Mouse (Mus musculus) E14TG2a.4 (cell line): ENCODE data around the gene Itpk1.
A peak's percentile ranks its signal among the peaks of the same experiment; 100 is the strongest.

Source experiments
- H3K27me3 ChIP-seq: 2 replicates; pipeline ENCODE4 v1.6.1; 2014; ENCODE audit warnings: low read length, control low read depth; ENCODE audit not compliant: insufficient read depth
- H3K36me3 ChIP-seq: 2 replicates; pipeline ENCODE4 v1.6.1; 2014; ENCODE audit warnings: low read length, control low read depth; ENCODE audit not compliant: insufficient read depth
- H3K4me1 ChIP-seq: replicated peaks from 2 replicates; pipeline ENCODE4 v1.6.1; 2014; ENCODE audit warnings: low read depth, low read length, control low read depth
- H3K4me3 ChIP-seq: replicated peaks from 2 replicates; pipeline ENCODE4 v1.5.1; 2014; ENCODE audit warnings: mild to moderate bottlenecking, low read length
- H3K9me3 ChIP-seq: 2 replicates; pipeline ENCODE4 v1.6.1; 2014; ENCODE audit warnings: low read length, control low read depth
- CTCF ChIP-seq: conservative IDR thresholded peaks from 2 replicates; pipeline ENCODE4 v1.5.1; 2014; ENCODE audit warnings: low read length
- NANOG ChIP-seq: IDR thresholded peaks from 2 replicates; pipeline ENCODE4 v1.6.1; 2014; ENCODE audit warnings: borderline replicate concordance, low read length, mixed read lengths
- POU5F1 ChIP-seq: IDR thresholded peaks from 2 replicates; pipeline ENCODE4 v1.6.1; 2014; ENCODE audit warnings: low read length, borderline replicate concordance

Itpk1 gene

DNA sequence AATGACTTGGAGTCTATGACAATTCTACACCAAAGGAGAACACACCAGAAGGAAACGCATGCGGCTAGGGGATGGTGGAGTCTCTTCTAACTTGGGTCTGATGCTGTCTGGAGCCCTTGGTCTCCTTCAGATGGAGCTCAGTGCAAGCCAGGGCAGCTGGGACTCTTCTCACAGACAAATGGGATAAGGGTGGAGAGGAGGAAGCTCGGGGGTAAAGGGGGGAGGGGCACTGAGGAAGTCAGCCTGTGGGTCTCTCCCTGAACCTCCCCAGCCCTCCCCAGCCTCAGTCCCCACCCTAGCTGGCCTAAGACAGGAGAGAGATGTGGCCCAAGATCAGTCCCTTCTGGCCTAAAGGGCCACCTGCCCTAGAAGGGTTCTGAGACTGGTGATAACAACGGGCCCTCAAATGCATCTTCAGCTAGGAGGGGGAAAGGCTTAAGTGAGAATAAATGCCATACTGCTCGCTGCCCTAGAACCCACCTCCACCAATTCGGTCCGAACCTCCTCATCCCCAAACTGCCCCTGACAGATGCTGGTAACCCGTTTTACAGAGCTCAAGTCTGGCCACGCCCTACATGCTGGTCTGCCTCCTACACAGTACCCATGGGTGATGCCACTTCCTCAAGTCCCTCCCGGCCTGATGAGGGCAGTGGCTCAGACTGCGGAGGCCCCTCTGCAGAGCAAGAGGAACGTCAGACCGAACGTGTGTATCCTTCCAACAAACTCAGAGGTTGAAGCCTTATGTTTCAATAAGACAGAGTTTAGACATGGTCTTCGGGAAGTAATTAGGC lies 14.8 kb downstream of the Itpk1 start:
- peaks cover 93% of the 10 kb centered on the region for H3K4me1 ChIP-seq
- H3K27me3 ChIP-seq: no peaks in the 10 kb centered on the region
- H3K9me3 ChIP-seq: no peaks in the 10 kb centered on the region
- H3K4me3 ChIP-seq: peak overlapping the region; percentile 23
- peaks cover 64% of the 10 kb centered on the region for H3K36me3 ChIP-seq
- TF ChIP-seq NANOG (no peak), CTCF (no peak), POU5F1 (no peak)

DNA sequence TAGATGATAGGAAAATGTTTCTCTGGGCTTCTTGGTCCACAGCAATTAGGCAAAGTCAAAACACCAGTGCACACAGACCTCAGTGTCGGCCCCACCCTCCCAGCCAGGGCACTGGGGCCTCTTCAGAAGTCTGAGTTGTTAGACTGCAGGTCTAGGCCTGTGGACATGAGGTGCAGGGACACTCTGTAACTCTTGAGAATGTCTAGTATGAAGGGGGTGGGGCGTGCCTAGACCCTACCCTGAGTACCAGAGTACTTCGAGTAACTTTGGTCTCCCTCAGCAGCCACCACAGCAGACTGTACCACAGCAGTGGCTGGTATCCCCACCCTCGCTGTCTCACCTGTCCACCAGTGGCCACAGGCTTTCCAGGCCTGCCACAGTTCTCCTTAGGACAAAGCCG lies 18.4 kb downstream of the Itpk1 start:
- Histone ChIP-seq H3K4me1 (peaks cover 92% of the 10 kb centered on the region), H3K9me3 (no peaks in the 10 kb centered on the region), H3K4me3 (no peak overlapping the region), H3K36me3 (peaks cover 72% of the 10 kb centered on the region), H3K27me3 (no peaks in the 10 kb centered on the region)
- TF ChIP-seq POU5F1 (no peak), CTCF (no peak), NANOG (no peak)

DNA sequence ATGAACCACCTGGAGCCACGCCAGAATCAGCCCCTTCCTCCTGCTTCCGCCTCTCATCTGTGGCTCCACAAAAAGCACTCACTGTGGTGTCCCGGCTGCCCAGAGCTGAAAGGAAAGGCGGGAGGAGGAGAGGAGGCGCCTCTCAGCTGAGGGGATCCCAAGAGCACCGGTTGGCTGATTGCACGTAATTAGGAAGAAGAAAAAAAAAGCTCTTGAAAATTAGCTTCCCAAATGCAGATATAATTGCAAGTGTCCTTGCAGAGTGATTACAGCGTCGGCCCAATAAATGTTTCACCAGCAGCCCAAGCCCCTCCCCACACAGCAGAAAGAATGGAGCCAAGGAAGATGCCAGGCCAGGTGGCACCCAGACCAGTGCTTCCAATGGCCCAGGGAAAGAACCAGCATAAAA lies 19.2 kb downstream of the Itpk1 start:
- Histone ChIP-seq H3K9me3 (no peaks in the 10 kb centered on the region), H3K4me3 (peak overlapping the region; percentile 24), H3K4me1 (peaks cover 92% of the 10 kb centered on the region), H3K27me3 (no peaks in the 10 kb centered on the region), H3K36me3 (peaks cover 79% of the 10 kb centered on the region)
- TF ChIP-seq POU5F1 (no peak), CTCF (no peak), NANOG (no peak)

- H3K4me1 ChIP-seq: peaks cover 92% of the 10 kb centered on the region
- H3K36me3 ChIP-seq: peaks cover 86% of the 10 kb centered on the region
- peak overlapping the region; percentile 24; the same call in 1 of the 2 replicates for H3K4me3 ChIP-seq
- H3K27me3 ChIP-seq: no peaks in the 10 kb centered on the region
- TF ChIP-seq POU5F1: no peak
- TF ChIP-seq CTCF: no peak
- TF ChIP-seq NANOG: no peak
- H3K9me3 ChIP-seq: no peaks in the 10 kb centered on the region
These were observed 19.9 kb downstream of the Itpk1 start for GRCm38 (mm10) chr12:102684720-102685386.

DNA sequence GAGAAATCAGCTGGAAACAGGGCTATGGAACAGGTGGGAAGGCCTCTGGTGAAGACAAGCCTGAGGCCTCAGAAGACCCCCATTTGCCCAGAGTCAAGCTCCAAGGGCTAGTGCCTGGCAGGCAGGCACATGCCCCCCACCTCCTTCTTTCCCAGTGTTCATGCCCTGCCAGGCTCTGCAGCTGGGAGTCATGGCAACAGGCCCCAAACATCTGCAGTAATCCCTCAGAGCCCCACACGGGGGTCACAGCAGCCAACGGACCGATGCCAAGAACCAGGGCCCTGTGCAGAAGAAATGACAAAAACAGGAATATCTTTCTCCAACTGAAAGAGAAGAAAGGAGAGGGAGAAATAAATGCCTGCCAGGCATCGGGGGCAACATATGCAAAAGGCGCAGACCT lies 20.8 kb downstream of the Itpk1 start:
- H3K4me1 ChIP-seq: peaks cover 97% of the 10 kb centered on the region
- H3K9me3 ChIP-seq: no peaks in the 10 kb centered on the region
- H3K36me3 ChIP-seq: peaks cover 94% of the 10 kb centered on the region
- no peaks in the 10 kb centered on the region for H3K27me3 ChIP-seq
- H3K4me3 ChIP-seq: no peak overlapping the region
- TF ChIP-seq CTCF (no peak), NANOG (no peak)

DNA sequence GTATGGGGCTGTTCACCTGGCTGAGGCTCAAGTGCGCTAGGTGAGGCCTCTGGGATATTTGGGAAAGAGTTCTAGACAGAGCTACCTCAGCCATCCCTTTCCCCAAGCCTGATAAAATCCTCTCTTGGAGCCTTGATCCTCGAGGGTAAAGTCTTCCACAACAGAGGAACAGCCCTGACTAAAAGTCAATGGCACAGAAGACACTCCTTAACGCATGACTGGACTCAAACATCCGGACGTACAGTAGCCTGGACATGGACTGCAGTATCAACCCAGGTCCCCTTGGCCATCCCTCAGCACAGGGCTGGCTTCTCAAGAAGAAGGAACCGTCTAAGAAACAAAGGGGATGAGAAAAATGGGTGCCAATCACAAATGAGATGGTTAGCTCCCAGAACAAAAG lies 21.3 kb downstream of the Itpk1 start:
- H3K4me3 ChIP-seq: no peak overlapping the region
- no peaks in the 10 kb centered on the region for H3K9me3 ChIP-seq
- TF ChIP-seq NANOG (no peak), CTCF (no peak), POU5F1 (no peak)
- H3K27me3 ChIP-seq: no peaks in the 10 kb centered on the region
- H3K4me1 ChIP-seq: peaks cover 98% of the 10 kb centered on the region
- peaks cover 92% of the 10 kb centered on the region for H3K36me3 ChIP-seq

- H3K36me3 ChIP-seq: peaks cover 88% of the 10 kb centered on the region
- no peaks in the 10 kb centered on the region for H3K9me3 ChIP-seq
- TF ChIP-seq NANOG (no peak), CTCF (no peak), POU5F1 (no peak)
- H3K4me1 ChIP-seq: peaks cover 98% of the 10 kb centered on the region
- H3K27me3 ChIP-seq: no peaks in the 10 kb centered on the region
- no peak overlapping the region for H3K4me3 ChIP-seq
These were observed 21.9 kb downstream of the Itpk1 start for GRCm38 (mm10) chr12:102682722-102683299.

GRCm38 (mm10) chr12:102682085-102682484 lies 22.6 kb downstream of the Itpk1 start:
- Histone ChIP-seq H3K27me3 (no peaks in the 10 kb centered on the region), H3K4me1 (peaks cover 98% of the 10 kb centered on the region), H3K36me3 (peaks cover 93% of the 10 kb centered on the region), H3K4me3 (no peak overlapping the region), H3K9me3 (no peaks in the 10 kb centered on the region)
- TF ChIP-seq CTCF (no peak), NANOG (no peak), POU5F1 (no peak)
